Mouse (Mus musculus) lung, postnatal 4 days (tissue): ENCODE data around the gene Hdac8.

Experiments
- DNase-seq, 2 experiments: peaks; one replicate each; pipeline ENCODE4 v3.0.0; 2021

Gene Hdac8

DNA sequence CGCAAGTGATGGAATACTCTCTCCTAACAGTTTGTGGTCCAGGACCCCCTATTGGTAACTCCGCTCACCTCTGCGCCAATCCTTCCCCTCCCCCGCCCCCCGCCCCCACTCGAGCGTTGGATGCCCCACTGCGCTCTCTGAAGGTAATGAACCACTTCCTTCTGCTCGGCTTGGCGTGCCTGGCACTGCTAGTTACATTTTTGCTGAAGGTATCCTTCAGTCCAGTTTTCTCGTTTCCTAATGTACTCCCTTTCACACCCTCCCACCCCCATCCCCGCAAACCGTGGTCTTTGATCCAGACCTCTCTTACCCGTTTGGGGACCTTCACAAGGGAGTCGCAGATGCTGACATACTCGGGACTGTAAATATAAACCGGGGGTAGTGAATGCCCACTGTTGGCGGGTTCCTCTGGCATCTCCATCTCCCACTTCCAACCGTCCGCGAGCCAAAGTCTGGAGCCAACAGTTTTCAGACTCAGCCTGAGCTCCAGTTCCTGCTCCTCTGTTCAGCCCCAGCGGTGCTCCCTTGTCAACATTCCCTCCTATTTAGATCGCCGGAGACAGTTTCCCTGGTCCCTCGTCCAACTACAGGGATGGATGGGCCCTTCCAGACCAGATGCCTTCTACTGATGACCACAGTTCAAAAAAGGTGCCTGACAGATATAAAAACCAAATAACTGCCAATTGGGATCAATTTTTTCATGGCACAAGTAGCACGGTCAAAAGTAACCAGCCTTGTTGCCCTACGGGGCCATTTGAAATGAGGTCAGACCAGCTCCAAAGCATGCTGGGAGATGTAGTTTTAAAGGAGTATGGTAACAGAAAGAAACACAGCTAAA lies at the start of gene Hdac8:
TSS of gene Hdac8 (minus strand) at position 716 of the 838 bp plus-strand sequence.
- peak; percentile 36 to 62 for DNase-seq

DNA sequence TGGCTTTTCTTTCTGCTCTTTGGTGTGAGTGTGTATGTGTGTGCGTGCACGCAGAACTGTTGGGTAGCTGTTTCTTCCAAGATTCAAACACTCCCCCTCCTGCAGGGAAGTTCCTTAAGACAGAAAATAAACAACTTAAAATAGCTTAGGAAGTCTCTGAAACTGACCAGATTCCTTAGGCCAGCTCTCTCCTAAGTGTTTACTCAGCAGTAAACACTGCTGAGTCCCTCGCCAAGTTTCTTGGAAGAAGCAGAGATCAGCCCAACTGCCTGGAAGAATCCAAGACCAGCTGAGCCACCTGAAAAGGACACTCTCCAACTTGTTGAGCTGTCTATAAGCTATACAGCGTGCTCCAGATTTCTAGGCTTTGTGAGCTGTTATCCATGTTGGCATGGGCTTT lies 4.0 kb upstream of the Hdac8 start:
- peak in 1 of 2 experiments; percentile 19 for DNase-seq

DNA sequence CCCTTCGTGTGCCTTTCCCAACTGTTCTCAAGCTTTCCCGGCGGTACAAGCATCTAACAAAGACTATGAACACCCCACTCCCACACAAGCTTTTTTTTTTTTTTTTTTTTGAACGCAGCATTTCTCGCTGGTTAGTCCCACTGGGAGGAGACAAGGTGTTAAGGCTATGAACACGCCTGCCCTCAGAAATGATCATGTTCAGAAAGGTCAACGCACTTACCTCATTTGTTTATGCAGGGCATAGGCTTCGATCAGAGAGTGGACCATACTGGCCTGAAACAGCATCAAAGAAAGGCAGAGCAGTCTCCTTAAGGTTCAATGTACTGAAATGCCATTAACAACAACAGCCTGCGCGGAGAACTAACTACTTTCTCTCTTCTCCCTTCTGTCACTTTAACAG lies 980 bp downstream of the Hdac8 start:
- DNase-seq: no peak

DNA sequence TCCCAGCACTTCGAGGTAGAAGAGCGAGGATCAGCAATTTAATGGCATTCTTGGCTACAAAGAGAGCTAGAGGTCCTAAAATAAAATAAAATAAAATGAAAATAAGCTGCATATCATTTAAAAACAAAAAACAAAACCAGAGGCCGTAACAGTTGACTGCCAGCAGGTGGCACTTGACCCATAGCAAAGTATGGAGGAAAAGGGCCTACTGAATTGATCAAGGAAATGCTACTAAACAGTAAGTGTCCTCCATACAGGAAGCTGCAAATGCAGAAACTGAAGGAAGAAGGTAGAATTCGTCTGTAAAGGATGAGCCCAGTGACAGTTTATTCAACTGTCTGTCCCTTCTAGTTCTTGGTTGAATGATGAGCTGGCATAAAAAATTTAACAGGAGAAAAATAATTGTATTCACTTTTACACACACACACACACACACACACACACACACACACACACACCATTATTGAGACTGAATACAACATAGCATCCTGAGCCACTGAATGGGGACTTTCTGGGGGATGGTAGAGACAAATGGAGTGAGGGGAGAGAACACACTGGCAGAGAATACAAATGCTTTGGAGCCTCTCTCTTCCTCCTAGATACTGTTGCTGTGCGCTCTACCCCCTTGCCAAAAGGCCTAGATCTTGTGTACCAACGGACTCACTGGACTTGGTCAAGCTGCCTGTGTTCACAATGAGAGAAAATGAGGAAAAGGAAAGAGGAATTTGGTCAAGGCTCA lies 11.0 kb downstream of the Hdac8 start:
- DNase-seq: no peak

DNA sequence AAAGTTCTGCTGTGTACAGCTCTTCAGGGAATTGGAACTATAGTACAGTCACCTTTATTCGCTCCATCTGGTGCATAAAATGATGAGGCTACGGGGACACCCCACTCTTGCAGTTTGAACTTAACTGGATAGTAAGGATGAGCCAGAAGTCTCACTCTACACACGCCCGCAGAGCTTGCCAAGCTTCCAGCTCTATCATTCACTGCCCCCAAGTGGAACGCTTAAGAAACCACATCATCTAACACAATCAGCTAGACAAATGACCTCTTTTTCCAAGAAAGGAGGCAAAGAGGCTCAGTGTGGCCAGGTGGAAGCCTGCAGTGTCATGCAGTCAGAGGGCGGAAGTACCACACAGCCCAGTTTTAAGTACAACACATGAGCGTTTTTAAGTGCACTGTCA lies 19.6 kb downstream of the Hdac8 start:
- DNase-seq: no peak

DNA sequence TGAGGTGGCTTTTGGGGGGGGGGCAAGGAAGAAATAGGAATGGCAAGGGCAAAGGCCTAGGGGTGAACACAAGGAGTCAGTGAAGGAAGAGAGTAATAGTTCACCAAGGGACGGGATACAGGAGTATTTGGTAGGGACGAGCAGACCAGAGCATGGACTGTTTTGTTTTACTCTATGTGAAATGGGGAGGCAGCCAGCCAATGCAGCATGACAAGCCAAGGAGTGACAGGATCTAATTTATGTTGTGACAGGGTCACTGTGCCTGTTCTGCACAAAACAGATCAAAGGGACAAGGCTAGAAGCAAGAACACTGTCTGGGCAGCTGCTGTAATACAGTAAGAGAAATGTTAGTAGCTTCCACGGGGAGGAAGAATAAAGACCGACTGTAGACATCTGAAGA lies 25.5 kb downstream of the Hdac8 start:
- no peak for DNase-seq

DNA sequence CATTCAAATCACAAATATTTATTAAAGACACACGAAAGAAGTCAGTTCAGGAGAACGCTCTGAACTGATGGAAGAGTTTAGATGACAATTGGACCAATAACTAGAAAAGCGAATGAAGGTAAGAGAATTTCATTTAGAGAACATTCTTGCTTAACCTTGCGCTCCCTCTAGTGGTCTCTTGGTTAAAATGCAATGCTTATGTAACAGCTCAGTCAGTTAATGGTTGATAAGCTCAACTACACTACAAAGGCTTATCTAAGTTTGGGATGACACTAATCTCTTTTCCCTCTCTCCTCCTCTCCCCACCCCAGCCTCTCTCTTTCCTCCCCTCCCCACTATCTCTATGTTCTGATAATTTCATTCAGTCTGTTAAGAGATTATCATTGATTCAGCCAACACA lies 26.2 kb downstream of the Hdac8 start:
- peak in 1 of 2 experiments; percentile 10 for DNase-seq

DNA sequence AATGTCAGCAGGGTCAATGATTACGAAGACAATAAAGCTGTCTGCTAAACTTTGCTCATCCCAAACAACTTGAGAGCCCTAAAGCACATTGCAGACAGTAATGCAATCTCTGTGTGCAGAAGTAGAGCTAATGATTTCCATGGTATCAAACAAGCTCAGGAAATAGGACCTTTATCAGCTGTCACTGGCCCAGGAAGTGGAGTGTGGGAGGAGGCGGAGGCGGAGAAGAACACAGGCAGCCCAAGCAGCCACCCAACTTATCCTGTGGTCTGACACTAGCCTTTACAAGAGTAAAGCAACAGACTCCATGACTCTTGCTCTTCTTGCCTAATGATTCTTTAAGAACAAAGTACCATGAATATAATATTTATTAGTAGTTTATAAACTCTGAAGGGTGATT lies 26.7 kb downstream of the Hdac8 start:
- no peak for DNase-seq

GRCm38 (mm10) chrX:102476784-102477183 lies 28.4 kb downstream of the Hdac8 start:
- peak in 1 of 2 experiments; percentile 65 for DNase-seq

- no peak for DNase-seq
Measured at GRCm38 (mm10) chrX:102475555-102475954, 29.6 kb downstream of the Hdac8 start.

GRCm38 (mm10) chrX:102418343-102419127 lies 86.6 kb downstream of the Hdac8 start:
- no peak for DNase-seq

DNA sequence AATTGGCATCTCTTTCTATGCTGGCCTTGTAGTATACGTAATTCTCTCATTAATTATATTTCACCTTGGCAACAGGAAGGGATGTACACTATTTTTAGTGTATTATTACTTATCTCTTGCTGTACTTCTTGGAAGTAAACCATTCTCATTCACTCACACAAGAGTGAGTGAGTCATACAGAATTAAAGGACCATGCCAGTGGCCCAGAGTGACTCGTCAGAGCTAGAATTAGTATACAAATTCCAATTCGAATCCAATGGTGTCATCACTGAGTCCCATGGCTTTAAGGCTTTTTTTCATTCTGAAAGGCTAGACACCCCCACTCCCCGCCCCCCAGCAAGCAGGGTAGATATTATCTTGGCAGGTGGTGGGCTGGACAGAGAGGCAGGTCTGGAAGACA lies 88.2 kb downstream of the Hdac8 start:
- no peak for DNase-seq

- DNase-seq: no peak
Measured at GRCm38 (mm10) chrX:102416386-102416785, 88.8 kb downstream of the Hdac8 start.

DNA sequence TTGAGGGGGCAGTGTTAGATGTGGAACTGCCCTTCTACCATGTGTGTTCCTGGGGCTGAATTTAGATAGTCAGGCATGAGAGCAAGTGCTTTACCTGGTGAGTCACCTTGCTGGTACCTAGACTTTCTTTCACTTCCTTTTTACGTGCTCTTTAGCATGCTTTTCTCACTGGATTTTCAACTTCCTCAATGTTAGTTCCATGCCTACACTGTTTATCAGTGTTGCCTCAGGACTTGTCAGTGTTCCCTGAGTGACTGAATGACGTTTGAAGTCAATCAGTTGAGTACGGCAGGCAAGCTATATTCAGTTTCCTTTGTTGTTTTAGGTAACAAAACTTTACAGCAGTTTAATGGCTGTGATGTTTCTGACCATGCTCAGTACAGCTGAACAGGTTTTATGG lies 120.4 kb downstream of the Hdac8 start:
- DNase-seq: no peak

DNA sequence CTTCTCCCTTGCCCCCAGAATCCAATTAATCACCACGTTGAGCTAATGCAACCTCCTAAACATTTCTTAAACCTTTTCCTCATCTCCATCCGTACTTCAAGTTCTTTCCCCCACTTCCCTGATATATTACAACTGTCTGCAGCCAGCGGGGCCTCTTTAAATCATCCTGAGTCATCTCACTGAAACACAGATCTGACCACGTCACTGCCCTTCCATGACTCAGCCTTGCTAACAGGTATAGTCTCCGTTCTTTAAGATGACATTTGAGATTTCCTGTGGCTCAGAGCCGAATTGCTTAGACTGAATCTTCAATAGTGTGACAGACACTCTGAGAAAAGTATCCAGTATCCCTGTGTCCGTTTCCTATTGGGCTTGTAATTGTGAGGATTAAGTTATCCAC lies 122.0 kb downstream of the Hdac8 start:
- DNase-seq: no peak

DNA sequence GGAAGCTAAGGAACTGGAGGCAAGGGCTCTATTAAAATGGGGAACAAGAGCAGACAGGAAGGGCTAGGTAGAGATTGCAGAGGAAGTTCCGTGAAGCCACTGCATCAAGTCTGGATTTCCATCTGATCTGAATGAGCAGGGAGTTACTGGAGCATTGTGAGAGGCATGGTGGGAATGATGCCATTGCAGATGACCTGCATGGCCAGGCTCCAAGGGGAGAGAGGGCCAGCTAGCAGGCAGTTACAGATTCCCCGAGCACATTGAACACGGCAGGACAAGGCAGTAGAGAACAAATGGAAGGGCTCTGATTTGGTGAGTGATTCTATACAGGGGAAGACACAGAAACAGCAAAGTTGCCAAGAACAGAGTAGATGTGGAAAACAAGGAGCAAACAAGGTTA lies 138.6 kb downstream of the Hdac8 start:
- DNase-seq: no peak

DNA sequence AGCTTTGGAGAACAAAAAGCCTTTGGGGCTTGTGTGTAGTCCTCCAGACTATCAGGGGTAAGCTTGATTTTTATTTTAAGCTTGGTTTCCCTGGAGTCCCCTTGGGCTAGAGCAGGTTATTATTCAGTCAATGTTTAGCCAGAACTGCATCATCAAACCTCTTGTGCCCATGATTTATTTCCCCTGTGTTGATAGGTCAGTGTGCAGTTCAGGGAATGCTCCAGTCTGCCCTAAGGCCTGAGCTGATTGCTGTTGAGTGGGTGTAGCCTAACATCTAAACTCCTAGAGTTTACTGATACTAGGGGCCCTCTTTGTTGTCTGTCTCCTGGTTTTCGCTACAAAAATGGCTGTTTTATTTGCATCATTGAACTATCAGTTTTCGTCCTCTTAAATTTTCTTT lies 142.9 kb downstream of the Hdac8 start:
- no peak for DNase-seq

DNA sequence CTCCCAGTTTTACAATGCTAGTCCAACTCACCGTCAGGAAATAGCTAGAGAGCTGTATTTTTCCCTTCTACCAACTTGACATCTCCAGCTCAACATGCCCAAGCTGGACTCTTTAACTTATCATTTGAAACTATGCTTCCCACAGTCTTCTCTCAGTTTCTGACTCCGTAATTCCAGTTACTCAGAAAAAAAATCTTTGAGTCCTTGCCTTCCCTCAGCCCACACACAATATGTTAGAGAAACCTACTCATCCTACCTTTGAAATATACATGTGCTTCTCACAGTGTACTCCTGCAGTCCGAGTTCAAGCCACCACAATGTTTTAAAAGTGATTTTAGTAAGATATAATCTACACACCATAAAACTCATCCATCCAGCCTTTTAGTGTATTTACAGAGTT lies 151.7 kb downstream of the Hdac8 start:
- DNase-seq: no peak

DNA sequence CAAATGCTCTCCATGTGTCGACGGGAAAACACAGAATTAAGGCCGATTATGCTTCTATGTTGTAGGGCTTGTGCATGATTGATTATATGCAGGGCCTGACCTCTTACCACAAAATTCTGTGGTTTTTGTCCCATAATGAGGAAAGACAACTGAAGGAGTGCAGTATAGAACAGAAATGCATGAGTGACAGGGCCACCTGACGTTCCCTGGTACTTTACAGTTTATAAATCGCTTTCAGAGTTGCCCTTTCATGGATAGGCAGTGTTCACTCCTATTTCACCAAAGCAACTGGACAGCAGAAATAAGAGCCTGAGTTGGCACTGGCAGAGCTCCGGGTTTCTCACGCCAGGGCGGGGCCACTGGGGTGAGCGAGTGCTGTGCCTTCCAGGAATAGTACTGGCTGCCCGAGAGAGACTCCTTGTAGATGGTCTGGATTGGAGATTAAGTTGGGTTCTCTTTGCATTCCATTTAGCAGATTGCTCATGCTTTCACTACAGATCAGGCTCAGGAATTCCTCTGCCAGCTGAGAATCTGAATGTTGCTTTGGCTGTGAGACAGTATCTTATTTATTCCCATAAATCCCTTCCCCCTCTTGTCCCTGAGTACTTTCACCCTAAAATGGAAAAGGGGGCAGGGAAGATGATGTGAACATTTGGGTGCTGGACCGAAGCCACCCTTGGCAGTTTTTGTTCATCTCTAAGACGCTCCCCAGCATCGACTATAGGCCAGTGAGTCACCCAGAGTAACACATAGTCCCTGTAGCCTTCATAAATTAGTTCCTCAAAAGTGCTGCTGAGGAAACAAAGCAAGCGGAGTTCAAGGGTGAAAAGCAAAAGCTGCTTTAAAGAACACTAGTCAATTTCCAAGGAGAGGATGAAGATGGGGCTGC lies 155.1 kb downstream of the Hdac8 start:
- DNase-seq: peak; percentile 6 to 29

GRCm38 (mm10) chrX:102348886-102349486 lies 156.2 kb downstream of the Hdac8 start:
- no peak for DNase-seq

GRCm38 (mm10) chrX:102341688-102342087 lies 163.5 kb downstream of the Hdac8 start:
- no peak for DNase-seq
